Mouse (Mus musculus) macrophage (primary cell): ENCODE measurements at regions not wholly inside any gene's neighbourhood (a gene's known extent, or its start where the extent isn't known, plus 50 kb on each side); places are given as distances from the start of the nearest gene placed in this dataset.

ENCODE experiments used
- H3K27ac ChIP-seq: fragments of 350-480 bp; formaldehyde crosslinking; 2 replicates; pipeline ENCODE4 v1.9.0; 2021
- H3K36me3 ChIP-seq: fragments of 350-480 bp; formaldehyde crosslinking; 2 replicates; pipeline ENCODE4 v1.9.0; 2021; ENCODE audit errors: inconsistent target
- H3K4me3 ChIP-seq: fragments of 350-480 bp; formaldehyde crosslinking; 2 replicates; pipeline ENCODE4 v1.9.0; 2021; ENCODE audit errors: inconsistent target
- H3K79me2 ChIP-seq: fragments of 350-480 bp; formaldehyde crosslinking; 2 replicates; pipeline ENCODE4 v1.9.0; 2021; ENCODE audit errors: inconsistent target
- WGBS: methylation state at CpG from one replicate; pipeline ENCODE4 v1.1.7; 2026; ENCODE audit warnings: inconsistent platforms; ENCODE audit not compliant: missing documents; 5-methylcytosine and 5-hydroxymethylcytosine counted together

GRCm38 (mm10) chr4:84004055-84004778, 478.9 kb downstream of the Ccdc171 start:
- WGBS, result 89% methylated on average over 7 of the region's 7 CpGs
- H3K36me3 ChIP-seq, result no peaks in the 10 kb centered on the region
- H3K27ac ChIP-seq, result no peak overlapping the region
- no peaks in the 10 kb centered on the region for H3K79me2 ChIP-seq
- H3K4me3 ChIP-seq, result no peak overlapping the region

DNA sequence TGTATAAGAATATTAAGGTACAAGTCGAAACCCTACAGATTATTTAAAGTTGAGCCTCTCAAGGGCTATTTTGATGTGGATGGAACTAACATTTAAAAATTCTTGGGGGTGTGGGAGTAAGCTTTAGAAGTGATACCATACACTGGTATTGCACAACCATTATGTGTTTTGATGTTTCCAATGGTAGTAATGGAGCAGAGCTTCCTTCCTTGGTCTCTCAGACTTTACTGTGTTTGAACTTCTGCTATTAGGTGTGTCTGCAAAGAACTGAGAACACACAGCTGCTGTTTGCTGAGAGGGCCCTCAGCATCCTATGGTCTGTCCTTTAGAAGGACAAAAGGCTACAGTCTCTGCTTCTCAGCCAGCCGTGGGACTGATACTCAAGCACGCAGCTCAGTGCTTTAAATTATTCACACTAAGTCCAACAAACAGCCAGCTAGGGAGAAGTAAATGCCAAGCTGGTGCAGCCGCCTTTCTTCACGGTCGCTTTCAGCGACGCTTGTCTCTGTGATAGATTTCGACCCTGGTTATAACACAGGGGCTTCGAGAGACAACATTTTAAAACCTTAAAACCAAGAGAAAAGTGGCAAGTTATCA, 479.5 kb downstream of the Ccdc171 start:
- WGBS, result 93% methylated on average over 10 of the region's 10 CpGs
- Histone ChIP-seq H3K27ac (no peak overlapping the region), H3K4me3 (no peak overlapping the region), H3K36me3 (no peaks in the 10 kb centered on the region), H3K79me2 (no peaks in the 10 kb centered on the region)

DNA sequence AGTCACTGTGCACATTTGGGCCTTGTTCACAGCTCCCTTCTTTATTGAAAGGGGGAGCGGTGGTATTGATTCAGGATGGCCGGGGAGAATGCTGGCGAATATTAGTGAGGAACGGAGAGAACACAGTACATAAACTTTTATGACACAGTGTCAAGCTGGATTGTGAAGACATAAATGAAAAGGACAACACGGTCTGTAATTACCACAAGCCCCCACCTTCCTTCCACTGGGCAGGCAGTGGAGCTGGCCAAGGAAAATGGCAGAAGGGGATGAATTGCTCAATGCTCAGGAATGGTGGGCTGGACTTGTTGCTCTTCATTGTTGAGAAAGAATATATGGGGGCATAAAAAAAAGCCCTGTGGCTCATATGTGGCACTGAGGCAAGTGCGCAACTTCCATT, 486.6 kb downstream of the Ccdc171 start:
- Histone ChIP-seq H3K4me3 (no peak overlapping the region), H3K79me2 (no peaks in the 10 kb centered on the region), H3K27ac (no peak overlapping the region), H3K36me3 (no peaks in the 10 kb centered on the region)
- 91% methylated on average over 6 of the region's 6 CpGs for WGBS

GRCm38 (mm10) chr4:84015139-84015538, 489.8 kb downstream of the Ccdc171 start:
- H3K79me2 ChIP-seq, result no peaks in the 10 kb centered on the region
- 92% methylated on average over 4 of the region's 4 CpGs for WGBS
- H3K27ac ChIP-seq, result no peak overlapping the region
- H3K4me3 ChIP-seq, result no peak overlapping the region
- no peaks in the 10 kb centered on the region for H3K36me3 ChIP-seq

DNA sequence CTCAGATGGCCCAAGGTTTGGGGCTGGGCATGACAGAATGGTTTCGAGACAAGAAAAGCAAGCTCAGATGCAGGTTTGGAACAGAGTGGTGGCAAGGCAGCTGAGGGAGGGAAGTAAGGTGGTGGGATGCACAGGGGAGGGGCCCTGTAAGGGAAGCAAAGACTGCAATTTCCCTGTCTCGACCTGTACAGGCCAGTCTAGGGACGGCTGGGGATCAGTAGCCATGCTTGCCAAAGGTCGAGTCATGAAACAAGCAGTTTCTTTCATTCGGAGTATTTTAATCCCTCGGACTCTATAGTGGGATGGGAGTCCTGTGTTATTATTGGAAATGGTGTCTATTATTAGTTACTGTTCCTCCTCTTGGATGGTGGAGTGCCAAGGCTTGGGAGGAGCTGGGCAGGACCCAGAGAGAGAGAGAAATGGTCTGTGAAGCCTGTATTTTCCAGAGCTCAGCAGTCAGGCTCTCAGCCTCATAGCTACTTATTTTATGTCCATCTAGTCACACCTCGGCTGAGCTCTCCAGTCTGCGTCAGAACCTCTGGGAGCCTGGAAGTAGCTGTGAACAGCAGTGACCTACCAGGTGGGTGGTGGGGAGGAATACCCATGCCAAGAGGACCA, 490.3 kb downstream of the Ccdc171 start:
- WGBS, result 92% methylated on average over 7 of the region's 8 CpGs
- no peaks in the 10 kb centered on the region for H3K79me2 ChIP-seq
- no peaks in the 10 kb centered on the region for H3K36me3 ChIP-seq
- H3K4me3 ChIP-seq, result no peak overlapping the region
- no peak overlapping the region for H3K27ac ChIP-seq

GRCm38 (mm10) chr4:84018135-84018534, 492.8 kb downstream of the Ccdc171 start:
- H3K36me3 ChIP-seq, result no peaks in the 10 kb centered on the region
- H3K4me3 ChIP-seq, result no peak overlapping the region
- no peaks in the 10 kb centered on the region for H3K79me2 ChIP-seq
- WGBS, result 92% methylated on average over 7 of the region's 7 CpGs
- H3K27ac ChIP-seq, result no peak overlapping the region

DNA sequence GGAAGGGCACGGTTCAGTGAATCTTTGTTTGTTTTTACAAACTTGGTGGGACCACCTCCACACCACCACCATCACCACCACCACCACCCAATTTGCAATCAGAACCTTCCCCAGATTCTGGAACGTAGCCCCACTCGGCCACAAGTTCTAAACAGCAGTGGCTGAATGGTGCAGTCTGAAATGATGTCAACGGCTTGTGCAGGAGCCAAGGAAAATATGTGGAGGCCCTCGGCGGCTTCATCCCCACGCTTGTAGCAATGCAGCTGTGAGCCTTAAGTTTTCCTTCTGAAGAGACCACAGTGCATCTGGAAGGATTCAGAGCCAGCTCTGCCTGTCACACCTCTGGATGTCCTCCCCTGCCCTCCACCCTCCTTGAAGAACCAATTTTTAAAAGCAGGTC, 493.4 kb downstream of the Ccdc171 start:
- Histone ChIP-seq H3K4me3 (no peak overlapping the region), H3K79me2 (no peaks in the 10 kb centered on the region), H3K27ac (no peak overlapping the region), H3K36me3 (no peaks in the 10 kb centered on the region)
- WGBS, result 90% methylated on average over 7 of the region's 7 CpGs

DNA sequence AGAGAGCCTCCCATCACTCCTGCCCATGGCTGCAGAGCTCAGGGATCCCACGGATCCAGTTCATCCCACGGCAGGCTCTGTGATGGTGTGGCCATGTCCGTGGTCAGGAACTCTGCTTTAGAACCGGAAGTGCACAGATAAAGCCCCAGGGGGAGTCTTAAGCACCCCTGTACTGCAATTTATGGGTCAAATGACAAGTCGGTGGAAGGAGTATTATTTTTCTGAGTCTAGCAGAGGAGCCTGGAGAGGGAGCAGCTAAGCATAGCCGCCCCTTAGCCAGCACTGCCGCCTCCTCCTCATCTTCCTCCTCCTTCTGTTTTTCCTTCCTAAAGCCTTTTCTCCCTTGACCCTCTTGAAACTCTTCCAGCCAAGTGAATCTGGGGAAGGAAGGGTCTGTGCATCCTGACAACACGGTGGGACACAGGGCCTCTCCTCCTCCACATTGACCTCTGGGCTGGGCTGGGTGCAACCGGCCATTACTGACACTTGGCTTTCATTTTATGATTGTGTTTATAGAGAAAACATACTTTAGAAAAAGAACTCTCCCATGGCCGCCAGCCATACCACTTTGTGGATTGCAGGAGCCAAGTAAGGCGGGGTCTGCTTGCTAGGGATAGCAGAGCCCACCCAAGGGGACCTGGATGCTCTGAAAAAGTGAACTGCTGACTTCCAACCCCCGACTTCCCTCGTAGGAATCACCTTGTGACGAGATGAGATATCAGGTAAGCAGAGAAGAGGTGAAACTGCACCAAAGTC, 494.3 kb downstream of the Ccdc171 start:
- no peak overlapping the region for H3K4me3 ChIP-seq
- H3K27ac ChIP-seq, result no peak overlapping the region
- 77% methylated on average over 14 of the region's 14 CpGs for WGBS
- no peaks in the 10 kb centered on the region for H3K36me3 ChIP-seq
- H3K79me2 ChIP-seq, result no peaks in the 10 kb centered on the region

DNA sequence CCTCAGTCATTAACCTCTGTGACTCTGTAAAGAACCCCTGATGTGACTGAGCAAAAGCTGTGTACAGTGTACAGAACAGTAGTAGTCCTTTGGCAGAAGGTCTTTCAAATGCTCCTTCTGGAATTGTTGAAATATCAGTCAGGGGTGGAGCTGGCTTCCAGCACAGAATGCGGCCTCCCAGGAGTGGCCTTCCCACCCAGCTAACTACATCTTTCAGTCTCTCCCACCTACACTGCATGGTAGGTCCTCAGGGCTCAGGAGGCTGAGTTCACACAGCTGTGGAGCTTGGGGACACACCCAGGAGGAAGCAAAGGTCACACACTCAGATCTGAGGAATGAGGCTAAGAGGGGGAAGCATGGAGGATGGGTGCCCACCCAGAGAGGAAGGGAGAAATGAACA, 495.3 kb downstream of the Ccdc171 start:
- Histone ChIP-seq H3K4me3 (no peak overlapping the region), H3K36me3 (no peaks in the 10 kb centered on the region), H3K27ac (no peak overlapping the region), H3K79me2 (no peaks in the 10 kb centered on the region)
- 100% methylated on average over 1 of the region's 1 CpGs for WGBS

- Histone ChIP-seq H3K27ac (no peak overlapping the region), H3K4me3 (no peak overlapping the region), H3K36me3 (no peaks in the 10 kb centered on the region), H3K79me2 (no peaks in the 10 kb centered on the region)
- 10% methylated on average over 5 of the region's 7 CpGs for WGBS
Measured at GRCm38 (mm10) chr4:84022323-84022722, 497.0 kb downstream of the Ccdc171 start.

- H3K79me2 ChIP-seq, result no peaks in the 10 kb centered on the region
- WGBS, result 62% methylated on average over 8 of the region's 8 CpGs
- no peak overlapping the region for H3K4me3 ChIP-seq
- no peaks in the 10 kb centered on the region for H3K36me3 ChIP-seq
- H3K27ac ChIP-seq, result no peak overlapping the region
Measured at GRCm38 (mm10) chr4:84026144-84026543, 500.8 kb downstream of the Ccdc171 start.

GRCm38 (mm10) chr4:84028120-84028519, 502.8 kb downstream of the Ccdc171 start:
- WGBS, result 54% methylated on average over 5 of the region's 5 CpGs
- H3K27ac ChIP-seq, result no peak overlapping the region
- H3K4me3 ChIP-seq, result no peak overlapping the region
- no peaks in the 10 kb centered on the region for H3K36me3 ChIP-seq
- H3K79me2 ChIP-seq, result no peaks in the 10 kb centered on the region

DNA sequence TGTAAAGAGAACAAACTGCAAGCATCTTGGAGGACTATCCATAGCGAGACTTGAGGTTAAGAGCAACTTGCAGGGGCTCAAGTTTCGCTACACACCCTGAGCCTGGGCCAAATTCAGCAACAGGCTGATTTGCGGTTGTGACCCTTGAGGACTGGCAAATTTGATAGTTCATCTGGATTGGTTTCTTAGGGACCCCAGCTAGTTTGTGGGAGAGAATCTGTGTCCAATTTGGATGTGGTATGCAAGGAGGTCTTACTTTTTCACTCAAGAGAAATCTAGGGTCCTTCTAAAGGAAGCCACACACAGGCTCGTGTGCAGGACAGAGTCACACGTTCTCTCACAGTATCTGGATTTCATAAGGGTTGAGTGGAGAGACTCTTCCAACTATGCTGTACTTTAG, 505.6 kb downstream of the Ccdc171 start:
- Histone ChIP-seq H3K36me3 (no peaks in the 10 kb centered on the region), H3K27ac (no peak overlapping the region), H3K4me3 (no peak overlapping the region), H3K79me2 (no peaks in the 10 kb centered on the region)
- 92% methylated on average over 5 of the region's 5 CpGs for WGBS

GRCm38 (mm10) chr4:84032505-84032904, 507.2 kb downstream of the Ccdc171 start:
- WGBS, result 87% methylated on average over 10 of the region's 10 CpGs
- Histone ChIP-seq H3K79me2 (no peaks in the 10 kb centered on the region), H3K27ac (no peak overlapping the region), H3K36me3 (no peaks in the 10 kb centered on the region), H3K4me3 (no peak overlapping the region)

- WGBS, result 92% methylated on average over 1 of the region's 1 CpGs
- Histone ChIP-seq H3K36me3 (no peaks in the 10 kb centered on the region), H3K4me3 (no peak overlapping the region), H3K27ac (no peak overlapping the region), H3K79me2 (no peaks in the 10 kb centered on the region)
Measured at GRCm38 (mm10) chr4:84035347-84035746, 510.0 kb downstream of the Ccdc171 start.
